Mouse (Mus musculus) heart, embryonic 11.5 days (tissue): ENCODE data around the gene Mad2l2. TPM values are rescaled to one million over a fixed set of nuclear protein-coding genes. Genes with fewer than 3 reads are reported as not detected.
"Not testable (repeated sequence)": the region's sequence is repeated elsewhere in the genome, so short reads cannot be mapped to it uniquely, and the experiment has no call there.

Source experiments
- ATAC-seq: fragments of 200-750 bp; cut with Nextera tagmentation; replicated peaks from 2 replicates; pipeline ENCODE4 v1.8.0; 2017; ENCODE audit warnings: moderate library complexity; ENCODE audit not compliant: insufficient number of reproducible peaks, low FRiP score, low TSS enrichment
- H3K27ac ChIP-seq: fragments of 300-500 bp; sonication (generic); 2 replicates; pipeline ENCODE4 v1.5.1; 2014; ENCODE audit warnings: mild to moderate bottlenecking, low read depth, low read length
- H3K27me3 ChIP-seq: fragments of 300-500 bp; sonication (generic); 2 replicates; pipeline ENCODE4 v1.6.1; 2014; ENCODE audit warnings: mild to moderate bottlenecking, low read length, mixed read lengths; ENCODE audit not compliant: control insufficient read depth, insufficient read depth
- H3K36me3 ChIP-seq: fragments of 300-500 bp; sonication (generic); 2 replicates; pipeline ENCODE4 v1.6.1; 2014; ENCODE audit warnings: mild to moderate bottlenecking, low read length, moderate library complexity, mixed read lengths; ENCODE audit not compliant: control insufficient read depth, insufficient read depth
- H3K4me1 ChIP-seq: fragments of 300-500 bp; sonication (generic); 2 replicates; pipeline ENCODE4 v1.6.1; 2014; ENCODE audit warnings: low read length; ENCODE audit not compliant: control insufficient read depth, insufficient read depth
- H3K4me2 ChIP-seq: fragments of 300-500 bp; sonication (generic); 2 replicates; pipeline ENCODE4 v1.6.1; 2014; ENCODE audit warnings: mild to moderate bottlenecking, moderate library complexity
- H3K4me3 ChIP-seq: fragments of 300-500 bp; sonication (generic); 2 replicates; pipeline ENCODE4 v1.5.1; 2014; ENCODE audit warnings: low read depth, low read length
- H3K9ac ChIP-seq: fragments of 300-500 bp; sonication (generic); 2 replicates; pipeline ENCODE4 v1.6.1; 2014; ENCODE audit warnings: mild to moderate bottlenecking, low read depth, low read length, moderate library complexity
- H3K9me3 ChIP-seq: fragments of 300-500 bp; sonication (generic); replicated peaks from 2 replicates; pipeline ENCODE4 v1.6.1; 2016; ENCODE audit warnings: low read length; ENCODE audit not compliant: control insufficient read depth
- WGBS: fragments of 180-500 bp; shearing (Covaris S2); extraction: QIAGEN DNeasy Blood & Tissue Kit; methylation state at CpG from one replicate; pipeline ENCODE4 v1.1.7; 2014; ENCODE audit not compliant: insufficient replicate concordance; 5-methylcytosine and 5-hydroxymethylcytosine counted together
- polyA plus RNA-seq: library from polyadenylated mRNA; unstranded; fragments of >200 nt; fragmentation: Nextera tagmentation; extraction: Ambion mirVana; gene quantifications from 2 replicates; pipeline ENCODE4 v1.2.1, GENCODE M21; 2014

Mad2l2 gene
- polyA plus RNA-seq, 1 experiment from 2014 or later, result 45.3 TPM

DNA sequence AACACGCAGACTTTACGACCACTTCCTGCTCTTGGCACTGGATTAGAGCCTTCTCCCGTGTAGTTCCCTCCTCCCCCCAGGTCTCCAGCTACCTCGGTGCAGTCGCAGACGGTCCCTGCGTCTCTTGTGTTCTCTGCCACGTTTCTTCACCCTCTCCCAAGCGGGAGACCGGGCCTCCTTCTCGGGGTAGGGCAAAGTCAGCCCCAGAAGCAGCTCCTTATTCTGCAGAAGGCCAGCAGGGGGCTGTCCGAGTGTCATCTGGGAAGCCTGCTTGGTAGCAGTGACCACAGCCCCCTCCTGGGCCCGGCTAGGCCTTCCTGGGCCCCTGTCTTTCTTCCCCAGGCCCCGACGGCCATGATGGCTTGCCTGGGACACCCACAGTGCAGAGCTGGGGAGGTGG is 14.7 kb upstream of the Mad2l2 start:
- Histone ChIP-seq H3K27ac (no peak overlapping the region), H3K4me3 (no peak overlapping the region), H3K27me3 (peaks cover 7% of the 10 kb centered on the region), H3K4me1 (peaks cover 4% of the 10 kb centered on the region; the same call in 1 of the 2 replicates), H3K4me2 (peak overlapping the region; percentile 34), H3K36me3 (no peaks in the 10 kb centered on the region), H3K9me3 (no peaks in the 10 kb centered on the region), H3K9ac (0 out of 2 replicates have a peak overlapping the region, but pooled peaks have one; percentile 2)
- 7% methylated on average over 15 of the region's 15 CpGs for WGBS
- no peak for ATAC-seq

DNA sequence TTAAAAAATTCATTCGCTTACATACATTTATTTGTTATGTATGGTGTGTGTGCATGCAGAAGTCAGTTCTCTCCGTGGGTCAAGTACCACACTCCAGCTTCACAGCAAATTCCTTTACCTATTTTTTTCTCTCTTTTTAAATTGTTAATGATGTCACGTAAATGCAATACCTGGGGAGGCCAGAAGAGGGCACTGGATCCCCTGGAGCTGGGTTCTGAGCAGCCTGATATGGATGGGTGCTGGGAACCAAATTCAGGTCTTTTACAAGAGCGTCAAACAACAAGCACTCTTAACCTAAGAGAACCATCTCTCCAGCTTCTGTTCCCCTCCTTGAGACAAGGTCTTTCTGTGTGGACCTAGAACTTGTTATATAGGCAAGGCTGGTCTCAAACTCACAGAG is 13.5 kb upstream of the Mad2l2 start:
- WGBS, result 78% methylated on average over 4 of the region's 4 CpGs
- Histone ChIP-seq H3K4me3 (no peak overlapping the region), H3K4me2 (no peak overlapping the region), H3K27ac (no peak overlapping the region), H3K4me1 (peaks cover 4% of the 10 kb centered on the region; the same call in 1 of the 2 replicates), H3K9me3 (no peaks in the 10 kb centered on the region), H3K27me3 (peaks cover 7% of the 10 kb centered on the region), H3K36me3 (no peaks in the 10 kb centered on the region), H3K9ac (no peak overlapping the region)
- no peak for ATAC-seq

DNA sequence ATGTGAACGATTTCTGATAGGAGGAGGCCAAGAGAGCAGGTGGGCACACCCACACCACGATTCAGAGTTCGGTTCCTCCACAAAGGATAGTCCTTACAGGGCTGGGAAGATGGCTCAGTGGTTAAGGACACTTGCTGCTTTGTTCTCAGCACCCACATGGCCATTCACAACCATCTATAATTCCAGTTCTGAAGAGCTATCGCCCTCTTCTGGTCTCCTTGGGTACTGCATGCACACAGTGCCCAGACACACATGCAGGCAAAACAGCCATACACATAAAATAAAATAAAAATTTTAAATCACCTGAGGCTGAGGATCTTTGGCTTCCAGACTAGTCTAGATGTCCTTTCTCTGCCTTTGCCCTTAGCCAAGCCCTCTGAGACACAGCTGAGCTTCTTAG is 12.8 kb upstream of the Mad2l2 start:
- H3K9me3 ChIP-seq, result no peaks in the 10 kb centered on the region
- no peak for ATAC-seq
- 74% methylated on average over 4 of the region's 4 CpGs for WGBS

DNA sequence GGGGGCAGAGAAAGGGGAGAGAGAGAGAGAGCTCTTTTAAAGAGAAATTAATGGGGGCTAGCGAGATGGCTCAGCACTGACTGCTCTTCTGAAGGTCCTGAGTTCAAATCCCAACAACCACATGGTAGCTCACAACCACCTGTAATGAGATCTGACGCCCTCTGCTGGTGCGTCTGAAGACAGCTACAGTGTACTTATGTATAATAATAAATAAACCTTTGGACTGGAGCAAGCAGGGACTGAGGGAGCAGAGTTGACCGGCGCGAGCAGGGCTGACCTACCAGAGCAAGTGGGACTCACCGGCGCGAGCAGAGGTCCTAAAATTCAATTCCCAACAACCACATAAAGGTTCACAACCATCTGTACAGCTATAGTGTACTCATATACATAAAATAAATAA is 10.6 kb upstream of the Mad2l2 start:
- not testable (repeated sequence) for H3K4me1 ChIP-seq, H3K4me3 ChIP-seq, H3K4me2 ChIP-seq, ATAC-seq, H3K9ac ChIP-seq, H3K27ac ChIP-seq, H3K9me3 ChIP-seq, H3K36me3 ChIP-seq
- peaks cover 12% of the 10 kb centered on the region for H3K27me3 ChIP-seq
- 82% methylated on average over 9 of the region's 9 CpGs for WGBS

More for the DNA sequence above, 12.8 kb upstream of the Mad2l2 start:
- peaks cover 7% of the 10 kb centered on the region for H3K27me3 ChIP-seq
- H3K36me3 ChIP-seq, result no peaks in the 10 kb centered on the region
- H3K4me2 ChIP-seq, result no peak overlapping the region
- no peak overlapping the region for H3K4me3 ChIP-seq
- H3K9ac ChIP-seq, result no peak overlapping the region
- H3K27ac ChIP-seq, result no peak overlapping the region
- H3K4me1 ChIP-seq, result peaks cover 4% of the 10 kb centered on the region; the same call in 1 of the 2 replicates

DNA sequence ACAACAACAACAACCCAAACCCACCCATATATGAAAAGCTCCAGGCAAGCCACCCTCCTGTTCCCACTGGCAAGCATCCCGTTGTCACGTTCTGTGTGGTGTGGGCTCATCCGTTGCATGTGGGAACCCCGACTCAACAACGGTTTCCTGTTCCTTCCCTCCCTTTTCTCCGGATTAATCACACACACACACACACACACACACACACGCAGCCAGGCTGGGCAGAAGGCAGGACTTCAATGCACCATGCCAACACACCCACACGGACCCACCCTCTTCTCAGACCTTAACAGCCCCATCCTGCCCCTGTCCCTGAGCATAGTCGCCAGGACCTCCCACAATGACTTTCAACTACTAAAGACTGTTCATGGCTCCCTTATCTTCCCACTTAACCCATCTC is 9.6 kb upstream of the Mad2l2 start:
- Histone ChIP-seq H3K4me1 (no peaks in the 10 kb centered on the region; the same call in 1 of the 2 replicates), H3K36me3 (no peaks in the 10 kb centered on the region), H3K27ac (no peak overlapping the region), H3K4me2 (no peak overlapping the region), H3K9ac (no peak overlapping the region), H3K4me3 (no peak overlapping the region), H3K9me3 (no peaks in the 10 kb centered on the region), H3K27me3 (peaks cover 8% of the 10 kb centered on the region)
- 80% methylated on average over 9 of the region's 9 CpGs for WGBS
- ATAC-seq, result no peak

DNA sequence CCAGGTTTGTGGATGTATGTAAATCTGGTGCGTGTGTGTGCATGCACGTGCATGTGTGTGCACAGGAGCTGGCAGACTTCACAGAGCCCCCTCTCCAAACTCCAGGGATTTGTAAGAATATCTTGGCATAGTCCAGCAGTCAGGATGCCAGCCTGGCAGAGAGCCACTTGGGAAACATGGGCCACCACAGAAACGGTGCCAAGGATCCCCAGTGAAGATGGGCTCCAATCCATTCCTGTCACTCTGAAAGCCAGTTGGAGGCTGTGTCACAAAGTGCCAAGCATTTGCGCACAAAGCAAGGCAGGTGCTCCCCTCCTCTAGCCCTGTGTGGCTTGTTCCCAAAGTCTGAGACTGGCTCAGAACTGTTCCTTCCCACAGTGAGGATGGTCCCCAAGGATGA is 8.8 kb upstream of the Mad2l2 start:
- H3K36me3 ChIP-seq, result no peaks in the 10 kb centered on the region
- H3K27ac ChIP-seq, result no peak overlapping the region
- H3K9me3 ChIP-seq, result no peaks in the 10 kb centered on the region
- ATAC-seq, result no peak
- H3K4me2 ChIP-seq, result no peak overlapping the region
- no peak overlapping the region for H3K4me3 ChIP-seq
- peaks cover 5% of the 10 kb centered on the region; the same call in 1 of the 2 replicates for H3K27me3 ChIP-seq
- no peak overlapping the region for H3K9ac ChIP-seq
- WGBS, result 84% methylated on average over 4 of the region's 4 CpGs
- H3K4me1 ChIP-seq, result no peaks in the 10 kb centered on the region

DNA sequence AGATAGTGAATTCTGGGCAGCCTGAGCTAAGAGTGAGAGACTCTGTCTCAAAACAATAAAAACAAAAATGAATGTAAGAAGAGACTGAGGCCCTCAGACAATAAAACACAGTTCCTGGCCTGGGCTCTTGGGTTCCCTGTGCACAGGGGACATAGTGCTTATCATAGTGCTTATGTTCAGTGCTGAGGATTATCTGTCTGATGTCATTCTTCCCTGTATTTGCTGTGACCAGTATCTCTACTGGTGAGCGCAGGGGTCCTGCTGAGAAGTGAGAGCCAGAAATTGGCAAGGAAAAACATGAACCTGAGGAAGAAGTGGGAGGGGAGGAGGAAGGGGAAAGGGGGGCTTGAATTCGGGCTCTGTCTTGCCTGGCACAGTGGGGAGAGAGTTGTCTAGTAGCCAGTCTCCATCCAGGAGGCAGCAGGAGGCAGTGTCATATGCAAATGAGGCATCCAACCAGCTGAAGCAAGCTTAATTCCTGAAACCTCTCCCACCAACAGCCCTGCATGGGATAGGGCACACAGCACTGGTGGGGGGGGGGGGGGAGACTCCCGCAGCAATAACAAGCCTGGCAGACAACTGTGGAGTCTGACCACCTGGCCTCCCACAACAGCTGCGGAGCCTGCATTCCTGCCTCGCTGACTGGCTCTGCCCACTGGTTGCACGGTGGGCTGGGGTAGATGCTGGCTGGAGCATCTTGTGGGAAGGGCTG is 8.0 kb upstream of the Mad2l2 start:
- H3K9ac ChIP-seq, result no peak overlapping the region
- H3K4me2 ChIP-seq, result no peak overlapping the region
- no peaks in the 10 kb centered on the region for H3K36me3 ChIP-seq
- 10% methylated on average over 6 of the region's 6 CpGs for WGBS
- no peak overlapping the region for H3K27ac ChIP-seq
- no peak overlapping the region for H3K4me3 ChIP-seq
- no peak for ATAC-seq
- no peaks in the 10 kb centered on the region for H3K4me1 ChIP-seq
- peaks cover 8% of the 10 kb centered on the region; the same call in 1 of the 2 replicates for H3K27me3 ChIP-seq
- H3K9me3 ChIP-seq, result no peaks in the 10 kb centered on the region

DNA sequence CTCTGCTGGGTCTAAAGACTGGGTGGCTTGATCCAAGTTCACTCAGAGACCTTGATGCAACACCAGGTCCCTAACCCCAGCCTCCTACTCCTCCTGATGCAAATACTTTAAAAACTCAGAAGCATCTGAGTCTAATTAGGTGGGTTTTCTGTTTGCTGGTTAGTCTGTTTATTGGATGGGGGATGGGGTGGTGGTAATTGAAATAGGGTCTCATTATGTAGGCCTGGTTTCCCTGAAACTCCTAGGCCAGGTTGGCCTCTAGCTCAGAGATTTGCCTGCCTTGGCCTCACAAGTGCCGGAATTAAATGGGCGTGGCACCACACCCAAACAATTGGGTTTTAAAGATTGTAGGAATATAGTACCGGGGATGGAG is 7.5 kb upstream of the Mad2l2 start:
- H3K4me1 ChIP-seq, result no peaks in the 10 kb centered on the region
- H3K4me2 ChIP-seq, result no peak overlapping the region
- no peak overlapping the region for H3K9ac ChIP-seq
- no peak overlapping the region for H3K4me3 ChIP-seq
- no peaks in the 10 kb centered on the region for H3K9me3 ChIP-seq
- ATAC-seq, result no peak
- peaks cover 12% of the 10 kb centered on the region for H3K27me3 ChIP-seq
- 73% methylated on average over 3 of the region's 3 CpGs for WGBS
- H3K36me3 ChIP-seq, result no peaks in the 10 kb centered on the region
- no peak overlapping the region for H3K27ac ChIP-seq

DNA sequence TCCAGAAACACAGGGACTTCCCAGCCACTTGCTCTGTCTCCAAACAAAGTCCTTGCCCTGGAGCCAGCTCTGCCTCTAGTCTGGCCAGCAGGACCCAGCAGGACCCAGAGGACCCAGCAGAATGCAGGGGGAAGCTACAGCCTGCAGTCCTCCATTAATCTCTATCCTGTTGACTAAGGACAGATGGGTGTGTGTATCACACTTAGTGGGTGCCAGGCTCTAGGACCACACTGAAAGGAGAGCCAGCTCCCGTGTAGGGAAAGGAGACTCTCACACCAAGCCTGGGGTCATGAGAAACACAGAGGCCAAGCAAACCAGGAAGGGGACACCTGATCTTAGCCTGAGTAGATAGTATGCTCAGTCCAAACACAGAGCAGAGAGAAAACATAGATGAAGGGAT is 1.9 kb upstream of the Mad2l2 start:
- H3K36me3 ChIP-seq, result no peaks in the 10 kb centered on the region
- 38% methylated on average over 1 of the region's 1 CpGs for WGBS
- no peak overlapping the region for H3K27ac ChIP-seq
- H3K9ac ChIP-seq, result no peak overlapping the region
- H3K9me3 ChIP-seq, result no peaks in the 10 kb centered on the region
- no peak for ATAC-seq
- H3K4me3 ChIP-seq, result no peak overlapping the region
- H3K27me3 ChIP-seq, result peaks cover 60% of the 10 kb centered on the region
- H3K4me2 ChIP-seq, result no peak overlapping the region
- peaks cover 4% of the 10 kb centered on the region; the same call in 1 of the 2 replicates for H3K4me1 ChIP-seq
